Mouse (Mus musculus) thymus, adult 2 months (tissue): Measurements from ENCODE around the gene Esrp2. TPM values are rescaled to one million over a fixed set of nuclear protein-coding genes. Genes with fewer than 3 reads are reported as not detected.

Experiments used
- DNase-seq: peaks from one replicate; pipeline ENCODE4 v3.0.0; 2021
- H3K27ac ChIP-seq: fragments of 200-500 bp; 2 replicates; pipeline ENCODE4 v1.5.1; 2012; ENCODE audit warnings: low read length, control low read depth; ENCODE audit not compliant: control insufficient read depth, insufficient read depth
- H3K27me3 ChIP-seq: fragments of 200-500 bp; 2 replicates; pipeline ENCODE4 v1.6.1; 2012; ENCODE audit warnings: mild to moderate bottlenecking, low read length, moderate library complexity, mixed read lengths; ENCODE audit not compliant: control insufficient read depth, insufficient read depth
- H3K36me3 ChIP-seq: fragments of 200-500 bp; 2 replicates; pipeline ENCODE4 v1.6.1; 2012; ENCODE audit warnings: mild to moderate bottlenecking, low read length, moderate library complexity; ENCODE audit not compliant: control insufficient read depth, insufficient read depth
- H3K4me1 ChIP-seq: fragments of 200-500 bp; replicated peaks from 2 replicates; pipeline ENCODE4 v1.6.1; 2012; ENCODE audit warnings: low read length; ENCODE audit not compliant: control insufficient read depth, insufficient read depth
- H3K4me3 ChIP-seq: fragments of 200-500 bp; 2 replicates; pipeline ENCODE4 v1.5.1; 2012; ENCODE audit warnings: mild to moderate bottlenecking, low read length, control low read depth, moderate library complexity; ENCODE audit not compliant: control insufficient read depth, insufficient read depth
- CTCF ChIP-seq: fragments of 200-500 bp; IDR thresholded peaks from 2 replicates; pipeline ENCODE4 v1.5.1; 2012; ENCODE audit warnings: mild to moderate bottlenecking, control low read depth, low read length, moderate library complexity, borderline replicate concordance; ENCODE audit not compliant: control insufficient read depth, poor library complexity, insufficient read depth; ENCODE audit errors: extremely low read depth
- POLR2A ChIP-seq: fragments of 200-500 bp; IDR thresholded peaks from 2 replicates; pipeline ENCODE4 v1.6.1; 2012; ENCODE audit warnings: mild to moderate bottlenecking, low read length, control low read depth, moderate library complexity; ENCODE audit not compliant: control insufficient read depth, poor library complexity, insufficient read depth; ENCODE audit errors: extremely low read depth
- WGBS: fragments of 180-500 bp; shearing (Covaris S2); methylation state at CpG from one replicate; pipeline ENCODE4 v1.1.7; 2018; 5-methylcytosine and 5-hydroxymethylcytosine counted together
- polyA plus RNA-seq: library from polyadenylated mRNA; depleted of rRNA; stranded (reverse); fragments of >200 nt; gene quantifications from 2 replicates; pipeline ENCODE4 v1.2.3, GENCODE M21; 2012

The Esrp2 gene
- polyA plus RNA-seq, 1 experiment = 29.9 TPM

DNA sequence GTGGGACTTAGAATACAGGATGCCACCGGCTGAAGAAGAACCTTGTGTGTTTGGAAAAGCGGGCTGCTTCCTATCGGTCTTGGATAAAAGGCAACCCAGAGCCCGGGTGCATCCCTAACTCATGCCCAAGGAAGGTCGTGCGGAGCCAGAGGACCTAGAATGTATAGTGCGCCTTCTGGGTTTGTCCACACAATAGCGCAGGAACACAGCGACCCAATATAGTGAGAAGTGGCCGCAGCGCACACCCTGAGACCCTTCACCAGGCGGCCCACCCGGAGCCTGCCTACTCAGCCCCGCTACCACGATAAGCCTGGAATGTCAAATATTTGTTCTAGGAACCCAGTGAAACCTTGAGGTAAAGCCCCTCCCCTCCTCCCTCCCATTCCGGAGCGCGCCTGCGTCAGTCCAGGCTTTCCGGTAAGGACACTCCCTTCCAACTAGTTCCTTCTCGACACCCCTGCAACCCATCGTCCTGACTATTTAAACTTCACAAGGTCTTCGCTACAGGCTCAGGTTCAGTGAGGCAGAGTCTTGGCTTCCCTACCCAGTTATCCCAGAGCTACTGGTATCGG, 1.2 kb upstream of the Esrp2 start:
- no peak for TF ChIP-seq CTCF
- TF ChIP-seq POLR2A = no peak
- H3K4me1 ChIP-seq = peaks cover 49% of the 10 kb centered on the region
- 2% methylated on average over 24 of the region's 24 CpGs for WGBS
- no peak for DNase-seq
- H3K36me3 ChIP-seq = no peaks in the 10 kb centered on the region
- peak overlapping the region; percentile 47 for H3K4me3 ChIP-seq
- H3K27ac ChIP-seq = no peak overlapping the region
- peaks cover 22% of the 10 kb centered on the region for H3K27me3 ChIP-seq

- Histone ChIP-seq H3K36me3 (peaks cover under 1% of the 10 kb centered on the region; the same call in 1 of the 2 replicates), H3K4me1 (peaks cover 54% of the 10 kb centered on the region), H3K27me3 (peaks cover 22% of the 10 kb centered on the region), H3K4me3 (peak overlapping the region; percentile 66), H3K27ac (no peak overlapping the region)
- 13% methylated on average over 22 of the region's 22 CpGs for WGBS
- TF ChIP-seq CTCF = no peak
- TF ChIP-seq POLR2A = no peak
- DNase-seq = no peak
Measured at GRCm38 (mm10) chr8:106137218-106137905, 588 bp upstream of the Esrp2 start.

DNA sequence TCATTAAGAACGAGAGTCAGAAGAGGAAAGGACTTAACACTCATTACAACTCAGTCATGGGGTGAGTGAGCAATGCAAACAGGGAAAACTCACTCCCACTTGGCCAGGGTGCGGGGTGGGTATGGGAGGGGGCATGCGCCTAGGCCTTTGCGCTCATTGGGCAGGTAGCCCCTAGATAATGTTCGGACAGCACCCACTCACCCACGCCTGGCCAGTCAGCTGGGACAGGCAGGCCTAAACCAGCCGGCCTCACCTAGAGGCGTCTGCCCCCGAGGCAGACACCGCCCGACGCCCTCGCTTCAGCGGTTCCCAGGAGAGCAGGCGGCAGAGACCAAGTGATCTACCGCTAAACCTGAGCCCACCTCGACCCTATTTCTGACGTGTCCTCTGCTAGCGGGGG, 1.1 kb downstream of the Esrp2 start:
- Histone ChIP-seq H3K27me3 (peaks cover 22% of the 10 kb centered on the region), H3K4me3 (peak overlapping the region; percentile 66), H3K36me3 (peaks cover 18% of the 10 kb centered on the region), H3K27ac (no peak overlapping the region), H3K4me1 (peaks cover 56% of the 10 kb centered on the region)
- 22% methylated on average over 19 of the region's 19 CpGs for WGBS
- no peak for TF ChIP-seq POLR2A
- no peak for TF ChIP-seq CTCF
- no peak for DNase-seq

GRCm38 (mm10) chr8:106134751-106135571, 1.8 kb downstream of the Esrp2 start:
- peak overlapping the region; percentile 66; the same call in 1 of the 2 replicates for H3K4me3 ChIP-seq
- WGBS = 61% methylated on average over 14 of the region's 14 CpGs
- peaks cover 56% of the 10 kb centered on the region for H3K4me1 ChIP-seq
- H3K36me3 ChIP-seq = peaks cover 25% of the 10 kb centered on the region
- H3K27ac ChIP-seq = no peak overlapping the region
- no peak for DNase-seq
- TF ChIP-seq CTCF (no peak), POLR2A (no peak)
- H3K27me3 ChIP-seq = peaks cover 22% of the 10 kb centered on the region

DNA sequence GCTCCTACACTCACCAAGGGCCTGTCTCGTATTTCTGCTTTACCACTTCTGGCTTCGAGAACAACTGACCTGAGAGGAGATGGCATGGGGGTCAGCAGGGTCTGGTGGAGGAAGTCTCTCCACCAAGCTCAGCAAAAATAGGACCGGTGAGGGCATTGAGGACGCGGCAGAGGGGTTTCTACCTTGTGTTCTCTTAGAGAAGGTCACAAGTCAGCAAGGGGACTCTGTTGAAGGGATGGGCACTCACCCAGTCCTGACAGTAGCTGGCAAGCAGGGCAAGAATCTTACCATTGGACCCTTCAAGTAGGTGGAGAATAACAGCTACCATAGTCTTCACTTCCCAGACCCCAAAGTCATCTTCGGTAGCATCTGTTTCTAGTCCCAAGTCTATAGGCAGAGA, 2.8 kb downstream of the Esrp2 start:
- Histone ChIP-seq H3K4me3 (no peak overlapping the region), H3K4me1 (peaks cover 56% of the 10 kb centered on the region), H3K27me3 (peaks cover 22% of the 10 kb centered on the region), H3K36me3 (peaks cover 35% of the 10 kb centered on the region), H3K27ac (no peak overlapping the region)
- TF ChIP-seq POLR2A (no peak), CTCF (no peak)
- 87% methylated on average over 6 of the region's 6 CpGs for WGBS
- DNase-seq = no peak

- Histone ChIP-seq H3K36me3 (peaks cover 39% of the 10 kb centered on the region), H3K4me1 (peaks cover 56% of the 10 kb centered on the region), H3K27me3 (peaks cover 22% of the 10 kb centered on the region), H3K27ac (peak overlapping the region; percentile 9; the same call in 1 of the 2 replicates), H3K4me3 (no peak overlapping the region)
- TF ChIP-seq POLR2A (no peak), CTCF (no peak)
- no peak for DNase-seq
- 62% methylated on average over 13 of the region's 13 CpGs for WGBS
Measured at GRCm38 (mm10) chr8:106133526-106133925, 3.2 kb downstream of the Esrp2 start.
